Mouse (Mus musculus) cerebellum, adult 11-12 months (tissue): ENCODE results near the gene Rbsn.

Source experiments
- DNase-seq: peaks from one replicate; pipeline ENCODE4 v3.0.0; 2022

Rbsn gene

GRCm38 (mm10) chr6:92162724-92163123 lies 52.0 kb downstream of the Rbsn start:
- DNase-seq: no peak

DNA sequence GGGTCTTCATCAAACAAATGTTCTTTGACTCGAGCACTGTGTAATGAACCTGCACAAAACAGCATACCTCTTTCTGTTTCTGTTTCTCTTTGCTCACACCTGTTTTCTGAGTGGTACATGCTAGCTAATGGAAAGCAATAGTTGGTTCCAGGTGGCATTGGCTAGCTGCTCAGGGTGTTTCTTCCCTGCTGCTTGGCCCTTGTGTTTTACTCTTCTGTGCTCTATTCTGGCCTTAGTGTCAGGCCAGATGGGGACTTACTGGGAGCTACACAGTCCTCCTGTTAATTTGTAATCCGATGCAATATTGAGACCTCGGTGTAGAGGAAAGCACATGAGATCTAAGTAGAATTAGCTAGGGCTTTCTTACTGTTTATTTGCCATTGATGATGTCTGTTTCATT lies 55.9 kb downstream of the Rbsn start:
- peak; percentile 48 for DNase-seq

DNA sequence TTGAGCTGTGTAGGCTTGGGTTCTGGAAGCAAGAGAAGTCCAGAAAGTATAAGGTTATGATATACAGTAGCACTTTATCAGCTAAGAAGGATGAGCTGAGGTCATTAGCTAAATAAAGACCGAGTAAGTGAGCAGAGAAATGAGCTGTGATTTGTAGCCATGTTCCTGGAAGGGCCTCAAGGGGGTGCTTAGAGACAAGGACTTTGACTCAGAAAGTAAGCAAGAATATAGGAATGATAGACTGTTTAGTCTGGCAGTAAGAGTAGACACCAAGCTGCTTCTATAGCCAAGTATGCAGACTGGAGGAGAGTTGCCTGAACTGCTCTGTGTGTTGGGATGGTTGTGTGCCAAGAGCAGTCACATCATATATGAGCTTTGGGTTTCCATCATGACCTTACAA lies 61.0 kb downstream of the Rbsn start:
- no peak for DNase-seq

DNA sequence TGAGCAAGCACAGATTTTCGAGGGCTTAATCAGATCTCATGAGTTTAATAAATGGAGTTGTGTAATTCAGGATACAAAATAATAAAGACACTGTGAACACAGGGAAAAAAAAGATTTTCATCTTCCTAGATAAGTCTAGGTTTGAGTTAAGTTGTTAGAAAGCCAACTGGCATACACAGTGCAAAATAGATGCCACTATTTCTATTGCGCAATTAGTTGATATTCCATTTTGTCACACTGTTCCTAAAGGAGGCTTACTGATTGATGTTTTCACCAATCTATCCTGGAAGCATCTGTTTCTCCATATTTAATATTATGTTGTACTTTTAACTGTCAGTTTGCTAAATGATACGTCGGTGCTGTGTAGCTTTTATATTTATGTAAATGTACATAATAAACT lies 68.8 kb downstream of the Rbsn start:
- no peak for DNase-seq
